ENCODE assay signal across 21 mouse cellular contexts in genomic region chr9:9154636-9155035, GRCm38 (mm10).
DNase-seq lines count a peak whose midpoint lies in the region; ATAC-seq and TF ChIP-seq lines count a peak whose summit lies in the region.
"Had no signal": no experiment of that assay in that cellular context is flagged by ENCODE, and none has a peak within 500 bp of the region (broad histone marks: within the 10 kb centered on the region; RNA-seq: fewer than 3 reads in every experiment).

No protein-coding gene starts in this region.

- WGBS in kidney, adult 2 months, result 54% methylated on average over 3 of the region's 3 CpGs
- 83% methylated on average over 3 of the region's 3 CpGs for WGBS in kidney, embryonic 14.5 days
- WGBS in liver, adult 2 months, result 64% methylated on average over 3 of the region's 3 CpGs
- WGBS in liver, embryonic 12.5 days (ENCODE audit: insufficient replicate concordance), result 63% methylated on average over 3 of the region's 3 CpGs

- H3K4me3 ChIP-seq in kidney, adult 2 months (ENCODE audit: insufficient read depth, low read depth, low read length), result no peak overlapping the region
- H3K4me3 ChIP-seq in kidney, embryonic 14.5 days (ENCODE audit: low read length), result no peak overlapping the region
- H3K4me3 ChIP-seq in liver, adult 2 months (ENCODE audit: insufficient read depth, low read depth, low read length), result no peak overlapping the region
- H3K4me3 ChIP-seq in liver, embryonic 12.5 days, result no peak overlapping the region

- no peaks in the 10 kb centered on the region for H3K27me3 ChIP-seq in kidney, adult 2 months (replicated peaks; ENCODE audit: control insufficient read depth, insufficient read depth, low read length)
- no peaks in the 10 kb centered on the region for H3K27me3 ChIP-seq in kidney, embryonic 14.5 days (ENCODE audit: control insufficient read depth, insufficient read depth, low read length)
- no peaks in the 10 kb centered on the region for H3K27me3 ChIP-seq in liver, adult 2 months (ENCODE audit: control insufficient read depth, insufficient read depth, low read length)
- H3K27me3 ChIP-seq in liver, embryonic 12.5 days (replicated peaks), result no peaks in the 10 kb centered on the region
- H3K27me3 ChIP-seq: CH12.LX, Patski had no signal

- peaks cover 7% of the 10 kb centered on the region; the same call in 1 of the 2 replicates for H3K4me1 ChIP-seq in kidney, adult 2 months (ENCODE audit: control insufficient read depth, insufficient read depth, low read length)
- H3K4me1 ChIP-seq in kidney, embryonic 14.5 days (ENCODE audit: control insufficient read depth, insufficient read depth, low read length), result no peaks in the 10 kb centered on the region
- peaks cover 2% of the 10 kb centered on the region; the same call in 1 of the 2 replicates for H3K4me1 ChIP-seq in liver, adult 2 months (ENCODE audit: control insufficient read depth, insufficient read depth, low read length)
- no peaks in the 10 kb centered on the region for H3K4me1 ChIP-seq in liver, embryonic 12.5 days

- H3K9ac ChIP-seq in kidney, embryonic 14.5 days (ENCODE audit: low read depth, low read length), result no peak overlapping the region
- no peak overlapping the region for H3K9ac ChIP-seq in liver, adult 2 months (ENCODE audit: low read depth, low read length)
- no peak overlapping the region for H3K9ac ChIP-seq in liver, embryonic 12.5 days

- no peak for TF ChIP-seq POLR2A in kidney, adult 2 months (IDR thresholded peaks at IDR 0.05; ENCODE audit: low read depth, low read length)
- no peak for TF ChIP-seq POLR2A in liver, adult 2 months (IDR thresholded peaks at IDR 0.05; ENCODE audit: extremely low read depth, insufficient read depth, low read length)

- no peaks in the 10 kb centered on the region for H3K9me3 ChIP-seq in kidney, embryonic 14.5 days (ENCODE audit: control insufficient read depth, low read length)
- no peaks in the 10 kb centered on the region for H3K9me3 ChIP-seq in liver, embryonic 12.5 days (replicated peaks)
- H3K9me3 ChIP-seq: G1E had no signal

- DNase-seq in kidney, adult 2 months, result peak; percentile 66
- DNase-seq in kidney, postnatal 4 days, result no peak
- peak; percentile 73 for DNase-seq in kidney, adult 9 months
- peak; percentile 42 for DNase-seq in liver, adult 2 months (ENCODE audit: extremely low read depth, low read depth, low spot score)
- DNase-seq: adrenal gland, adult 2 months; adrenal gland, adult 8-10 months; adrenal gland, postnatal 10 days; adrenal gland, postnatal 14 days; adrenal gland, postnatal 25 days; adrenal gland, postnatal 36 days; B cell, adult 2 months; cerebellum, adult 11 months; cerebellum, adult 11-12 months; cerebellum, adult 18-20 months had no signal

- peaks cover 17% of the 10 kb centered on the region for H3K79me2 ChIP-seq in liver, adult 2 months (ENCODE audit: control insufficient read depth, insufficient read depth, low read length)

- no peak for TF ChIP-seq CTCF in kidney, adult 2 months (conservative IDR thresholded peaks at IDR 0.05; ENCODE audit: insufficient read depth, insufficient read length, low read depth, low read length)
- no peak for TF ChIP-seq CTCF in liver, adult 2 months (IDR thresholded peaks at IDR 0.05; ENCODE audit: low read depth, low read length)

- no peak overlapping the region for H3K27ac ChIP-seq in kidney, adult 2 months (ENCODE audit: insufficient read depth, low read depth, low read length)
- H3K27ac ChIP-seq in kidney, embryonic 14.5 days (ENCODE audit: low read depth, low read length), result no peak overlapping the region
- H3K27ac ChIP-seq in liver, adult 2 months (replicated peaks; ENCODE audit: insufficient read depth, low read depth, low read length), result no peak overlapping the region
- H3K27ac ChIP-seq in liver, embryonic 12.5 days, result no peak overlapping the region

- H3K36me3 ChIP-seq in kidney, adult 2 months (ENCODE audit: control insufficient read depth, insufficient read depth, low read length), result no peaks in the 10 kb centered on the region
- H3K36me3 ChIP-seq in kidney, embryonic 14.5 days (ENCODE audit: control insufficient read depth, insufficient read depth, low read length), result no peaks in the 10 kb centered on the region; the same call in 1 of the 2 replicates
- peaks cover 18% of the 10 kb centered on the region for H3K36me3 ChIP-seq in liver, adult 2 months (ENCODE audit: control insufficient read depth, insufficient read depth, low read length)
- no peaks in the 10 kb centered on the region for H3K36me3 ChIP-seq in liver, embryonic 12.5 days
- H3K36me3 ChIP-seq: G1E had no signal

- no peak for ATAC-seq in kidney, embryonic 14.5 days (ENCODE audit: low FRiP score, low TSS enrichment)
- no peak for ATAC-seq in liver, embryonic 12.5 days
- ATAC-seq: activated CD4-positive, CD25-positive, alpha-beta regulatory T cell, adult 4 months; CD4-positive, CD25-positive, alpha-beta regulatory T cell, adult 4 months; Patski had no signal

- H3K4me2 ChIP-seq in kidney, embryonic 14.5 days (replicated peaks; ENCODE audit: low read depth, low read length), result no peak overlapping the region
- H3K4me2 ChIP-seq in liver, embryonic 12.5 days, result no peak overlapping the region

Comparison
In these comparisons a context has a peak if more than half of its experiments do, and no peak if none do; other contexts are left out.
1. DNase-seq: peak in kidney, adult 2 months (single experiment), kidney, adult 9 months (single experiment) and liver, adult 2 months (single experiment); none in kidney, postnatal 4 days (0 of 2).